Mouse (Mus musculus): Measurements from ENCODE around the gene Alpl.

Alpl gene

DNA sequence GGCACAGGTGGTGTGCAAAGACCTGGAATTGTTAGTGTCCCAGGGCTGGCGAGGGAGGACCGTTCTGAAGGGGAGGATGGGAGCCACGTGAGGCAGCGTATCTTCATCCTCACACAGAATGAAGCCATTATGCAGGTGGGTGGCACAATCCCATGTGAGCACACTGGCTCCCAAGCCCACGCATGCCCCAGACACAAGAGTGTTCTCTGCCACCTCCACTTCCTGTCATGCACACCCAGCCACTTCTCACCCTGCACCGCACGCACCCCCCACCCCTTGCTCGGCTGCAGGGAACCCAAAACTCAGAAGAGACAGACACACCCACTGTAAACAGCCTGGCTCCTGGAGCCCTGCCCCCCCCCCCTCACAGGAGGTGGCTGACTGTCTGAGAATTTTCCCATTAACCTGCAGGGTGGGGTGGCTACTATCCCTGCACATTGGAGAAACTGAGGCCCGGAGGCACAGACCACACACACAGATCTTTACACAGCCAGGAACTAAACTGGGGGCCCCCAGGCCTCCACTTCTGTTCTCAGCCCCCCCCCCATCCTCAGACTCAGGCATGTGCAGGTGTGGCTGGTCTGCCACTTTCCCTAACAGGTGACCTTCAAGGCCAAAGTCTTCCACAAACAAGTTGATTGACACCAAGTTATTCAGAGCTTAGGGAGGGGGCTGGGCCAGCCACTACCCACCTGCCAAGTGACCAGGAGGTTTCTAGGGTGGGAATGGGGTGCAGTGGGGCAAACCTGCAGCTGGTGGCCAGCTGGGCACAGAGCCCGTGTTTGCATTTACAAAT lies 103.9 kb downstream of the Alpl start:
- no peak for DNase-seq (ENCODE audit: extremely low read depth, low read depth, low spot score)
